Mouse (Mus musculus): ENCODE data around the gene Atg7.

DNA sequence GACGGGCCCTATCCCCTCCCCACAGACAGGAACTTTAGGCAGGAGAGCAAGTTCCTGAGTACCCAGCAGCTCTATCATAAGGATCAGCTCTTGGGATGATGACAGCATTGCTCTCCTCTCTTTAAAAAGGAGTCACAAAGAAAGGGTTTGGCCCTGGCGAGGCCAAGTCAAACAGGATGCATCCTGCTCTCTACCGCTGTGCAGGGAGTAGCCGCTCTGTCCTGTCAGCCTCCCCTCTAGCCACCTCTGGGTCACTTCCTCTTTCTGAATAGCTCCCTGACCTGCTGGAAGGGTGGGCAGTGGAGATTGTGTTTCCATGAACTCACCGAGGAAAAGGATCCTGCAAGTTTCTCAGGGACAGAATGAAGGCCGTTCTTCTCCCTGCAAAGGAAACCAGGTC, 175.6 kb downstream of the Atg7 start:
- no peak for TF ChIP-seq CTCF (IDR thresholded peaks at IDR 0.05; ENCODE audit: extremely low read depth, insufficient read length, insufficient replicate concordance, low read depth, low read length)
- TF ChIP-seq POLR2A (IDR thresholded peaks at IDR 0.05; ENCODE audit: low read depth, low read length): no peak

Measured in small intestine, adult 2 months (tissue).